Mouse (Mus musculus) testis, adult 2 months (tissue): ENCODE data around the gene Gfod1.
A peak's percentile ranks its signal among the peaks of the same experiment; 100 is the strongest.

Experiments used
- CTCF ChIP-seq: fragments of 200-500 bp; IDR thresholded peaks from 2 replicates; pipeline ENCODE4 v1.5.1; 2012; ENCODE audit warnings: low read depth, mild to moderate bottlenecking, inconsistent platforms, low read length, moderate library complexity; ENCODE audit not compliant: control insufficient read depth, insufficient read depth, insufficient replicate concordance
- POLR2A ChIP-seq: fragments of 200-500 bp; IDR thresholded peaks from 2 replicates; pipeline ENCODE4 v1.6.1; 2012; ENCODE audit warnings: low read depth, mild to moderate bottlenecking, inconsistent platforms, low read length, moderate library complexity; ENCODE audit not compliant: control insufficient read depth

DNA sequence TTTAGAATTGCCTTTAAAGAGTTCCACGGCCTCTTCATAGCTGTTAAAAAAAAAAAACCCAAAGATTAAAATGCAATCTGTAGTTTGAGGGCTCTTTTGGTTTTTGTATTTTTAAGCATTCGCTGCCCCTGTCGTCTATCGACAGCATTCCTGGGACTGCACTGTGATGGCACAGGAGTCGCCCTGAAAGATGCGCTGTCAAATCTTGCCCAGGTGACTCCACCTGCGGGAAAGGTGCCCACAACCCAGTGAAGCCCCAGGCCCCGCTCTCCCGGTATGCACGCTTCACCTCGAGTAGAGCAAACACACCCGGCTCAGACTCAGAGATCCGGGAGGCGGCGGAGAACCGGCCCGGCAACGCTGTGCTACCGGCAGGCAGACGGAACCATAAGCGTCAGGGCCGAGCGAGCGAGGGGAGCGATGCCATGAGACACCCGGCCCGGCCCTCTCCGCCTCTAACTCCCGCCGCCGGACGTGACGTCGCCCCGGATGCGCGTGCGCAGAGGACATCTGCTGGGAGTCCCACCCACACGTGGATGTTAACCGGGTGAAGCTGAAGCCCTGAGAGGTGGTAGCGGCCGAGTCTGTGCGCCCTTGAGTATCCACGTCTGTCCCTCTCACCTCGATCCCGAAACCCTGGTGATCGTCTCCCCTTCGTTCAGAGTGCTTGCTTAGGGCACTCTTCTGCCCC is 132.8 kb downstream of the Gfod1 start, which contains the start of gene Tbc1d7:
- TF ChIP-seq POLR2A, result peak; percentile 95
- no peak for TF ChIP-seq CTCF
